Mouse (Mus musculus) erythroblast, embryonic 14.5 days (primary cell): ENCODE measurements around the gene Gm9767.

Experiments
- GATA1 ChIP-seq: IDR thresholded peaks from 2 replicates; pipeline ENCODE4 v1.6.1; 2012; ENCODE audit warnings: low read length, inconsistent platforms, mixed read lengths
- TAL1 ChIP-seq: IDR thresholded peaks from 3 replicates; pipeline ENCODE4 v1.6.1; 2012; ENCODE audit warnings: low read length, inconsistent platforms, mixed read lengths

- no peak for TF ChIP-seq TAL1
- no peak for TF ChIP-seq GATA1
These were observed 41.7 kb downstream of the Gm9767 start for GRCm38 (mm10) chr10:26119822-26120183.
